Mouse (Mus musculus): Measurements from ENCODE around the gene Rgs16. TPM values are rescaled to one million over a fixed set of nuclear protein-coding genes. Genes with fewer than 3 reads are reported as not detected.

The Rgs16 gene
- total and polyA plus RNA-seq, 3 experiments: not detected

DNA sequence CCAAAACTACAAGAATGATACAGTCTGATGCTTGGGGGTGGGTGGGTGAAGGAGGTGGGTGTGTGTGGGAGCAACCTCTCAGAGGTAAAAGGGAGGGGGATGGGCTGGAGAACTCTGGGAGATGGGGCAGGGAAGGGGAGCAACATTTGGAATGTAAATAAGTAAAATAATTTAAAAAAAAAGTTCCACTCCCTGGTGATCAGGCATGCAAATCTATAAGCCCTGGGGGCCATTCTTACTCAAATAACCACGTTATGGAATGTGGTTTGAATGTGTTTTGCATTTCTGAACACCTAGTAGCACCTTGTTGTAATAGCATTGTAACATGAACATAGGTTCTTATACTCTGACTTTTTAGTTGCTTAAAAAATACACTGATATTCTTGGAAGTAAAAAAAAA, 43.2 kb downstream of the Rgs16 start:
- Histone ChIP-seq H3K36me3 (ENCODE audit: control insufficient read depth in 1 of 2, insufficient read depth in 2 of 2, low read length in 2 of 2) (no peaks in the 10 kb centered on the region), H3K79me2 (ENCODE audit: control insufficient read depth, insufficient read depth, low read length, poor library complexity) (no peaks in the 10 kb centered on the region), H3K4me3 (ENCODE audit: control insufficient read depth in 1 of 2, insufficient read depth in 1 of 2, low read depth in 2 of 2, low read length in 2 of 2) (no peak overlapping the region), H3K27me3 (ENCODE audit: control insufficient read depth in 1 of 2, insufficient read depth in 2 of 2, low read length in 2 of 2) (no peaks in the 10 kb centered on the region; a peak in 1 of 4 replicates), H3K4me1 (ENCODE audit: control insufficient read depth in 1 of 2, insufficient read depth in 2 of 2, low read length in 2 of 2) (no peaks in the 10 kb centered on the region), H3K27ac (ENCODE audit: control insufficient read depth, low read depth, low read length) (no peak overlapping the region), H3K9me3 (replicated peaks; ENCODE audit: insufficient read depth, low read length) (no peaks in the 10 kb centered on the region), H3K9ac (ENCODE audit: control insufficient read depth, low read depth, low read length, poor library complexity, severe bottlenecking) (no peak overlapping the region)
- DNase-seq (ENCODE audit: low read depth, low spot score): no peak
- TF ChIP-seq ZNF384 (IDR thresholded peaks at IDR 0.05; ENCODE audit: low read depth, low read length): no peak
- no peak for TF ChIP-seq NELFE (IDR thresholded peaks at IDR 0.05; ENCODE audit: low read depth, low read length)
- TF ChIP-seq RCOR1 (IDR thresholded peaks at IDR 0.05; ENCODE audit: low read depth, low read length): no peak
- no peak for TF ChIP-seq RAD21 (IDR thresholded peaks at IDR 0.05; ENCODE audit: low read depth, low read length)
- no peak for TF ChIP-seq CHD1 (IDR thresholded peaks at IDR 0.05; ENCODE audit: low read depth, low read length)
- no peak for TF ChIP-seq TCF12 (IDR thresholded peaks at IDR 0.05; ENCODE audit: low read depth, low read length)
- TF ChIP-seq USF2 (IDR thresholded peaks at IDR 0.05; ENCODE audit: borderline replicate concordance in 1 of 2, insufficient read depth in 1 of 2, low read depth in 1 of 2, low read length in 2 of 2): no peak

DNA sequence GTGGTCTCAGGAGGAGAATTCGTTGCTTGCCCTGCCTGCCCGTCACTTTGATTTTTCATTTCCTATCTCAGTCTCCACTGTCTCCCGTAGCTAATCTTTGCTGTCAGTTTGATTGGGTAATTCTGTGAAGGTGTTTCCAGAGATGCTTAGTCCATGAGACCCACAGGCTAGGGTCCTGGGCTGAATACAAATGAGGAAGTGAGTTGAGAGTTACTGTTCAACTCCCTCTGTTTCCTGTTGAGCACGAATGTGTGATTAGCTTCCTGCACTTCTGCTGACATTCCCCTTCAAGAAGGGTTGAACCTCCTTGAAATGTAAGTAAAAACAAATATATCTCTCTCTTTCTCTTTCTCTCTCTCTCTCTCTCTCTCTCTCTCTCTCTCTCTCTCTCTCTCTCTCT, 45.5 kb downstream of the Rgs16 start:
- H3K9me3 ChIP-seq (replicated peaks; ENCODE audit: insufficient read depth, low read length): no peaks in the 10 kb centered on the region
- H3K36me3 ChIP-seq (ENCODE audit: control insufficient read depth in 1 of 2, insufficient read depth in 2 of 2, low read length in 2 of 2): no peaks in the 10 kb centered on the region
- peak; percentile 25 for DNase-seq (ENCODE audit: low read depth, low spot score)
- H3K27ac ChIP-seq (ENCODE audit: control insufficient read depth, low read depth, low read length): no peak overlapping the region
- H3K79me2 ChIP-seq (ENCODE audit: control insufficient read depth, insufficient read depth, low read length, poor library complexity): no peaks in the 10 kb centered on the region
- TF ChIP-seq SMC3 (IDR thresholded peaks at IDR 0.05; ENCODE audit: low read depth, low read length) (no peak), MYB (IDR thresholded peaks at IDR 0.05; ENCODE audit: low read depth, low read length) (no peak), BHLHE40 (IDR thresholded peaks at IDR 0.05; ENCODE audit: borderline replicate concordance, low read depth, low read length) (no peak), ZKSCAN1 (IDR thresholded peaks at IDR 0.05; ENCODE audit: low read depth, low read length) (no peak), E2F4 (IDR thresholded peaks at IDR 0.05; ENCODE audit: borderline replicate concordance, low read depth, low read length) (no peak), ETS1 (IDR thresholded peaks at IDR 0.05; ENCODE audit: low read depth, low read length) (no peak), NELFE (IDR thresholded peaks at IDR 0.05; ENCODE audit: low read depth, low read length) (no peak), GATA1 (IDR thresholded peaks at IDR 0.05; ENCODE audit: low read depth, low read length) (no peak), NRF1 (IDR thresholded peaks at IDR 0.05; ENCODE audit: insufficient read depth, low read depth, low read length, poor library complexity, severe bottlenecking) (no peak), TCF12 (IDR thresholded peaks at IDR 0.05; ENCODE audit: low read depth, low read length) (no peak), RCOR1 (IDR thresholded peaks at IDR 0.05; ENCODE audit: low read depth, low read length) (no peak), MAZ (IDR thresholded peaks at IDR 0.05; ENCODE audit: low read depth, low read length) (no peak), TAL1 (IDR thresholded peaks at IDR 0.05; ENCODE audit: low read length) (no peak), ELF1 (IDR thresholded peaks at IDR 0.05; ENCODE audit: low read depth, low read length) (no peak), CHD2 (IDR thresholded peaks at IDR 0.05; ENCODE audit: low read length) (no peak), MYC (IDR thresholded peaks at IDR 0.05; ENCODE audit: low read depth, low read length) (no peak)
- no peak overlapping the region for H3K9ac ChIP-seq (ENCODE audit: control insufficient read depth, low read depth, low read length, poor library complexity, severe bottlenecking)
- no peaks in the 10 kb centered on the region; a peak in 1 of 4 replicates for H3K27me3 ChIP-seq (ENCODE audit: control insufficient read depth in 1 of 2, insufficient read depth in 2 of 2, low read length in 2 of 2)
- no peak overlapping the region for H3K4me3 ChIP-seq (ENCODE audit: control insufficient read depth in 1 of 2, insufficient read depth in 1 of 2, low read depth in 2 of 2, low read length in 2 of 2)
- no peaks in the 10 kb centered on the region for H3K4me1 ChIP-seq (ENCODE audit: control insufficient read depth in 1 of 2, insufficient read depth in 2 of 2, low read length in 2 of 2)
